Mouse (Mus musculus) liver, embryonic 18 days (tissue): ENCODE results near the gene Gtf3a. TPM values are rescaled to one million over a fixed set of nuclear protein-coding genes. Genes with fewer than 3 reads are reported as not detected.

Experiments used
- polyA plus RNA-seq: library from polyadenylated mRNA; depleted of rRNA; stranded (reverse); fragments of >200 nt; gene quantifications from 2 replicates; pipeline ENCODE4 v1.2.3, GENCODE M21; 2012; rRNA removed

Gene Gtf3a
- polyA plus RNA-seq: 26.3 and 31.2 TPM in 2 replicates

GRCm38 (mm10) chr5:146948508-146949088 lies at the start of gene Gtf3a:
Gtf3a (plus strand) TSS chr5:146948657.

GRCm38 (mm10) chr5:146963118-146963936 lies 14.9 kb downstream of the Gtf3a start, which contains the start of gene Mtif3:
Mtif3 (minus strand) TSS chr5:146963800.

Other genes with a start within 250 kb of the Gtf3a start
- 8.4 and 8.8 TPM in 2 replicates for gene Usp12, start 153.7 kb upstream of the Gtf3a start, polyA plus RNA-seq
- 211 and 230 TPM in 2 replicates for gene Rpl21, start 115.8 kb upstream of the Gtf3a start, polyA plus RNA-seq
- 1.4 and 2.1 TPM in 2 replicates for gene Rasl11a, start 103.6 kb upstream of the Gtf3a start, polyA plus RNA-seq
- 7.7 and 7.8 TPM in 2 replicates for gene Mtif3, start 15.1 kb downstream of the Gtf3a start, polyA plus RNA-seq
- 6.5 and 7.1 TPM in 2 replicates for gene Lnx2, start 127.9 kb downstream of the Gtf3a start, polyA plus RNA-seq
- 50.3 and 52.8 TPM in 2 replicates for gene Polr1d, start 128.4 kb downstream of the Gtf3a start, polyA plus RNA-seq
- gene Gsx1, start 240.0 kb downstream of the Gtf3a start, polyA plus RNA-seq: not detected in 2 replicates